Mouse (Mus musculus) small intestine, adult 2 months (tissue): Measurements from ENCODE around the gene F8a. TPM values are rescaled to one million over a fixed set of nuclear protein-coding genes. Genes with fewer than 3 reads are reported as not detected.

Experiments used
- polyA plus RNA-seq: library from polyadenylated mRNA; depleted of rRNA; stranded (reverse); fragments of >200 nt; gene quantifications from 2 replicates; pipeline ENCODE4 v1.2.3, GENCODE M21; 2012; rRNA removed

Gene F8a
- polyA plus RNA-seq, 1 experiment: 29.4 TPM

Other genes with a start within 250 kb of the F8a start
- gene Zfp185, start 241.0 kb upstream of the F8a start, polyA plus RNA-seq: 0.03 and 0.18 TPM in 2 replicates
- gene Pnma5, start 191.2 kb upstream of the F8a start, polyA plus RNA-seq: not detected in 2 replicates
- gene Pnma3, start 163.5 kb upstream of the F8a start, polyA plus RNA-seq: not detected in 2 replicates
- not detected in 2 replicates for gene Xlr4a, start 145.8 kb upstream of the F8a start, polyA plus RNA-seq
- gene Xlr3a, start 131.2 kb upstream of the F8a start, polyA plus RNA-seq: 0.38 TPM in 1 of 2 replicates, not detected in the other
- gene Gm14685, start 111.2 kb upstream of the F8a start, polyA plus RNA-seq: 0.06 TPM in 1 of 2 replicates, not detected in the other
- not detected in 2 replicates for gene Xlr5b, start 79.5 kb upstream of the F8a start, polyA plus RNA-seq
- not detected in 2 replicates for gene DXBay18, start 78.8 kb upstream of the F8a start, polyA plus RNA-seq
- not detected in 2 replicates for gene Spin2d, start 51.3 kb upstream of the F8a start, polyA plus RNA-seq
- 0.08 and 0.23 TPM in 2 replicates for gene Xlr3b, start 36.1 kb upstream of the F8a start, polyA plus RNA-seq
- gene Xlr4b, start 14.0 kb upstream of the F8a start, polyA plus RNA-seq: not detected in 2 replicates
- gene Xlr4c, start 14.8 kb downstream of the F8a start, polyA plus RNA-seq: not detected in 2 replicates
- gene Xlr3c, start 37.1 kb downstream of the F8a start, polyA plus RNA-seq: not detected in 2 replicates
- gene Xlr5a, start 64.7 kb downstream of the F8a start, polyA plus RNA-seq: not detected in 2 replicates
- not detected in 2 replicates for gene Xlr5c, start 64.7 kb downstream of the F8a start, polyA plus RNA-seq
- gene Gm45015, start 108.5 kb downstream of the F8a start, polyA plus RNA-seq: not detected in 2 replicates
- gene Zfp275, start 114.3 kb downstream of the F8a start, polyA plus RNA-seq: 2.1 and 2.2 TPM in 2 replicates
- not detected in 2 replicates for gene Gm18336, start 170.4 kb downstream of the F8a start, polyA plus RNA-seq
- gene Zfp92, start 182.8 kb downstream of the F8a start, polyA plus RNA-seq: 0.79 and 1.1 TPM in 2 replicates
- 2.4 and 5.4 TPM in 2 replicates for gene Trex2, start 207.1 kb downstream of the F8a start, polyA plus RNA-seq
- gene Haus7, start 230.8 kb downstream of the F8a start, polyA plus RNA-seq: 5.1 and 9.3 TPM in 2 replicates